Mouse (Mus musculus) hindbrain, embryonic 12.5 days (tissue): ENCODE results near the gene Kcnh3. TPM values are rescaled to one million over a fixed set of nuclear protein-coding genes. Genes with fewer than 3 reads are reported as not detected.
A peak's percentile ranks its signal among the peaks of the same experiment; 100 is the strongest.

Experiments
- ATAC-seq: fragments of 200-750 bp; cut with Nextera tagmentation; 2 replicates; pipeline ENCODE4 v1.8.0; 2017; ENCODE audit warnings: moderate TSS enrichment; ENCODE audit not compliant: low FRiP score
- H3K27ac ChIP-seq: fragments of 300-500 bp; sonication (generic); 2 replicates; pipeline ENCODE4 v1.5.1; 2016; ENCODE audit warnings: mild to moderate bottlenecking
- H3K27me3 ChIP-seq: fragments of 300-500 bp; sonication (generic); 2 replicates; pipeline ENCODE4 v1.6.1; 2016; ENCODE audit warnings: mild to moderate bottlenecking
- H3K36me3 ChIP-seq: fragments of 300-500 bp; sonication (generic); 2 replicates; pipeline ENCODE4 v1.6.1; 2016; ENCODE audit warnings: mild to moderate bottlenecking
- H3K4me1 ChIP-seq: fragments of 300-500 bp; sonication (generic); 2 replicates; pipeline ENCODE4 v1.6.1; 2016
- H3K4me2 ChIP-seq: fragments of 300-500 bp; sonication (generic); replicated peaks from 2 replicates; pipeline ENCODE4 v1.6.1; 2016; ENCODE audit warnings: mild to moderate bottlenecking
- H3K4me3 ChIP-seq: fragments of 300-500 bp; sonication (generic); 2 replicates; pipeline ENCODE4 v1.5.1; 2016; ENCODE audit warnings: mild to moderate bottlenecking
- H3K9ac ChIP-seq: fragments of 300-500 bp; sonication (generic); 2 replicates; pipeline ENCODE4 v1.6.1; 2016; ENCODE audit warnings: mild to moderate bottlenecking, moderate library complexity
- H3K9me3 ChIP-seq: fragments of 300-500 bp; sonication (generic); replicated peaks from 2 replicates; pipeline ENCODE4 v1.6.1; 2016; ENCODE audit warnings: mild to moderate bottlenecking
- WGBS: fragments of 180-500 bp; shearing (Covaris S2); methylation state at CpG from one replicate; pipeline ENCODE4 v1.1.7; 2016; 5-methylcytosine and 5-hydroxymethylcytosine counted together
- polyA plus RNA-seq: library from polyadenylated mRNA; unstranded; fragments of >200 nt; fragmentation: Nextera tagmentation; extraction: Ambion mirVana; gene quantifications from 2 replicates; pipeline ENCODE4 v1.2.1, GENCODE M21; 2016

Kcnh3 gene
- polyA plus RNA-seq, 1 experiment from 2014 or later: 0.40 TPM

- peak overlapping the region; percentile 39 for H3K4me3 ChIP-seq
- H3K36me3 ChIP-seq: no peaks in the 10 kb centered on the region
- no peak for ATAC-seq
- peaks cover 39% of the 10 kb centered on the region for H3K4me1 ChIP-seq
- peaks cover 88% of the 10 kb centered on the region for H3K27me3 ChIP-seq
- no peak overlapping the region for H3K27ac ChIP-seq
- H3K9me3 ChIP-seq: no peaks in the 10 kb centered on the region
- 5% methylated on average over 18 of the region's 18 CpGs for WGBS
- H3K9ac ChIP-seq: peak overlapping the region; percentile 32; the same call in 1 of the 2 replicates
- H3K4me2 ChIP-seq: peak overlapping the region; percentile 60
These were observed 1.7 kb upstream of the Kcnh3 start for GRCm38 (mm10) chr15:99222794-99223584.

- H3K4me1 ChIP-seq: peaks cover 39% of the 10 kb centered on the region
- no peak overlapping the region for H3K27ac ChIP-seq
- no peaks in the 10 kb centered on the region for H3K36me3 ChIP-seq
- no peaks in the 10 kb centered on the region for H3K9me3 ChIP-seq
- peak overlapping the region; percentile 60 for H3K4me2 ChIP-seq
- no peak for ATAC-seq
- H3K27me3 ChIP-seq: peaks cover 95% of the 10 kb centered on the region
- peak overlapping the region; percentile 39 for H3K4me3 ChIP-seq
- peak overlapping the region; percentile 32; the same call in 1 of the 2 replicates for H3K9ac ChIP-seq
- under 1% methylated on average over 40 of the region's 46 CpGs for WGBS
These were observed 965 bp upstream of the Kcnh3 start for GRCm38 (mm10) chr15:99223585-99224207.

GRCm38 (mm10) chr15:99225081-99225810 lies 585 bp downstream of the Kcnh3 start:
- Histone ChIP-seq H3K4me3 (peak overlapping the region; percentile 39), H3K27ac (no peak overlapping the region), H3K4me2 (peak overlapping the region; percentile 60), H3K9me3 (no peaks in the 10 kb centered on the region), H3K36me3 (no peaks in the 10 kb centered on the region), H3K4me1 (peaks cover 39% of the 10 kb centered on the region), H3K27me3 (peaks cover 99% of the 10 kb centered on the region), H3K9ac (0 out of 2 replicates have a peak overlapping the region, but pooled peaks have one; percentile 52)
- no peak for ATAC-seq
- WGBS: under 1% methylated on average over 22 of the region's 22 CpGs

- Histone ChIP-seq H3K4me1 (peaks cover 39% of the 10 kb centered on the region), H3K9me3 (no peaks in the 10 kb centered on the region), H3K27ac (no peak overlapping the region), H3K4me2 (0 out of 2 replicates have a peak overlapping the region, but pooled peaks have one; percentile 60), H3K4me3 (peak overlapping the region; percentile 39; the same call in 1 of the 2 replicates), H3K9ac (no peak overlapping the region), H3K36me3 (no peaks in the 10 kb centered on the region), H3K27me3 (peaks cover 98% of the 10 kb centered on the region)
- no peak for ATAC-seq
- WGBS: 19% methylated on average over 14 of the region's 14 CpGs
These were observed 1.4 kb downstream of the Kcnh3 start for GRCm38 (mm10) chr15:99226090-99226489.

- 69% methylated on average over 10 of the region's 10 CpGs for WGBS
- H3K36me3 ChIP-seq: no peaks in the 10 kb centered on the region
- H3K4me3 ChIP-seq: no peak overlapping the region
- H3K27me3 ChIP-seq: peaks cover 58% of the 10 kb centered on the region
- ATAC-seq: no peak
- peaks cover 2% of the 10 kb centered on the region; the same call in 1 of the 2 replicates for H3K4me1 ChIP-seq
- no peak overlapping the region for H3K9ac ChIP-seq
- no peaks in the 10 kb centered on the region for H3K9me3 ChIP-seq
- no peak overlapping the region for H3K4me2 ChIP-seq
- H3K27ac ChIP-seq: no peak overlapping the region
These were observed 7.3 kb downstream of the Kcnh3 start for GRCm38 (mm10) chr15:99231998-99232397.

GRCm38 (mm10) chr15:99233719-99234118 lies 9.1 kb downstream of the Kcnh3 start:
- H3K4me1 ChIP-seq: peaks cover 2% of the 10 kb centered on the region
- H3K9ac ChIP-seq: no peak overlapping the region
- WGBS: 67% methylated on average over 17 of the region's 17 CpGs
- H3K9me3 ChIP-seq: no peaks in the 10 kb centered on the region
- no peaks in the 10 kb centered on the region for H3K36me3 ChIP-seq
- ATAC-seq: no peak
- H3K27me3 ChIP-seq: peaks cover 41% of the 10 kb centered on the region
- no peak overlapping the region for H3K4me2 ChIP-seq
- H3K27ac ChIP-seq: no peak overlapping the region
- no peak overlapping the region for H3K4me3 ChIP-seq

- no peak overlapping the region for H3K27ac ChIP-seq
- peaks cover 34% of the 10 kb centered on the region for H3K27me3 ChIP-seq
- H3K36me3 ChIP-seq: no peaks in the 10 kb centered on the region
- H3K9me3 ChIP-seq: no peaks in the 10 kb centered on the region
- peaks cover 2% of the 10 kb centered on the region for H3K4me1 ChIP-seq
- 0 out of 2 replicates have a peak overlapping the region, but pooled peaks have one; percentile 2 for H3K9ac ChIP-seq
- no peak overlapping the region for H3K4me2 ChIP-seq
- 51% methylated on average over 12 of the region's 12 CpGs for WGBS
- ATAC-seq: no peak
- H3K4me3 ChIP-seq: no peak overlapping the region
These were observed 9.8 kb downstream of the Kcnh3 start for GRCm38 (mm10) chr15:99234326-99235010.

GRCm38 (mm10) chr15:99238006-99238405 lies 13.3 kb downstream of the Kcnh3 start:
- no peaks in the 10 kb centered on the region for H3K9me3 ChIP-seq
- no peak overlapping the region for H3K27ac ChIP-seq
- no peak overlapping the region for H3K9ac ChIP-seq
- WGBS: 59% methylated on average over 11 of the region's 11 CpGs
- no peak for ATAC-seq
- H3K27me3 ChIP-seq: peaks cover 10% of the 10 kb centered on the region
- no peak overlapping the region for H3K4me2 ChIP-seq
- H3K4me1 ChIP-seq: peaks cover 2% of the 10 kb centered on the region
- no peak overlapping the region for H3K4me3 ChIP-seq
- H3K36me3 ChIP-seq: peaks cover 26% of the 10 kb centered on the region

GRCm38 (mm10) chr15:99240129-99240528 lies 15.5 kb downstream of the Kcnh3 start:
- H3K27ac ChIP-seq: no peak overlapping the region
- H3K4me1 ChIP-seq: no peaks in the 10 kb centered on the region; the same call in 1 of the 2 replicates
- H3K27me3 ChIP-seq: no peaks in the 10 kb centered on the region
- H3K9ac ChIP-seq: no peak overlapping the region
- 75% methylated on average over 4 of the region's 4 CpGs for WGBS
- no peak overlapping the region for H3K4me2 ChIP-seq
- H3K36me3 ChIP-seq: peaks cover 48% of the 10 kb centered on the region
- no peak for ATAC-seq
- no peak overlapping the region for H3K4me3 ChIP-seq
- H3K9me3 ChIP-seq: no peaks in the 10 kb centered on the region

- no peak for ATAC-seq
- Histone ChIP-seq H3K36me3 (peaks cover 57% of the 10 kb centered on the region), H3K4me2 (no peak overlapping the region), H3K9me3 (no peaks in the 10 kb centered on the region), H3K9ac (no peak overlapping the region), H3K4me1 (no peaks in the 10 kb centered on the region; the same call in 1 of the 2 replicates), H3K27me3 (no peaks in the 10 kb centered on the region), H3K4me3 (no peak overlapping the region), H3K27ac (no peak overlapping the region)
- WGBS: 81% methylated on average over 4 of the region's 4 CpGs
These were observed 16.6 kb downstream of the Kcnh3 start for GRCm38 (mm10) chr15:99241249-99241648.

GRCm38 (mm10) chr15:99242045-99242444 lies 17.4 kb downstream of the Kcnh3 start:
- ATAC-seq: no peak; the same call in 1 of the 2 replicates
- 92% methylated on average over 10 of the region's 10 CpGs for WGBS

More at GRCm38 (mm10) chr15:99242045-99242444, 17.4 kb downstream of the Kcnh3 start:
- Histone ChIP-seq H3K4me3 (no peak overlapping the region), H3K4me1 (no peaks in the 10 kb centered on the region; the same call in 1 of the 2 replicates), H3K36me3 (peaks cover 65% of the 10 kb centered on the region), H3K4me2 (no peak overlapping the region), H3K27ac (no peak overlapping the region), H3K9ac (no peak overlapping the region), H3K27me3 (no peaks in the 10 kb centered on the region), H3K9me3 (no peaks in the 10 kb centered on the region)
